Mouse (Mus musculus): ENCODE measurements around the gene Nr2e1. TPM values are rescaled to one million over a fixed set of nuclear protein-coding genes. Genes with fewer than 3 reads are reported as not detected.

Nr2e1 gene
- polyA plus RNA-seq, 1 experiment from 2014 or later: not detected

- WGBS (ENCODE audit: insufficient replicate concordance): 2% methylated on average over 8 of the region's 8 CpGs
- Histone ChIP-seq H3K36me3 (no peaks in the 10 kb centered on the region), H3K9ac (no peak overlapping the region), H3K9me3 (replicated peaks) (no peaks in the 10 kb centered on the region), H3K27me3 (peaks cover 100% of the 10 kb centered on the region), H3K27ac (no peak overlapping the region), H3K4me3 (replicated peaks) (no peak overlapping the region), H3K4me2 (no peak overlapping the region), H3K4me1 (replicated peaks) (peaks cover 15% of the 10 kb centered on the region)
- DNase-seq (no peak), ATAC-seq (ENCODE audit: low read depth) (no peak)
Observed at GRCm38 (mm10) chr10:42585156-42585555, 1.7 kb upstream of the Nr2e1 start.

DNA sequence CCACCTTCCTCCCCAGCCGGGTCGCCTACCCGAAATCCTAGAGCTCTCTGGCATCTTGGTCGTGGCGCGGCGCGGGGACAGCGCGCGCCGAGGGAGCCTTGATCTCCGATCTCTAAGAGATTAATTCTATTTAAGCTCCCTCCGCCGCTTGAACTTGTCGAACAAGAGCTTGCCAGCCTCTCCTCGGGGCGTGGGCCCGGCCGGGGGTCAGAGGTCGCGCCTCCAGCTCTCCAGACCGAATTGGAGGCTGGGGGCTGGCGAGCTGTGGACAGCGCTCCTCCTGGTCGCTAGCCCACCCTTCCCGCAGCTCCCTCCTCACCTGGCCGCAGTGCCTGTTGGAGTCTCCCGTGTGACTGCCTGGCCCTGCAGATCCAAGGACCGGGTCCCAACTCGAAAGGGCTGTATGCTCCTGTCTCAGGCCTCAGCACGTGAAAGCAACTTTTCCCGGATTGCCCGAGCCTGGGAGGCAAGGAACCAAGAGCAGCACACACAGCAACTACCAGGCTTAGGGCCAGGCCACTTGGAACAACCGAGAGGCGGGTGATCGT lies 1.1 kb upstream of the Nr2e1 start:
- 2% methylated on average over 37 of the region's 37 CpGs for WGBS (ENCODE audit: insufficient replicate concordance)
- H3K9me3 ChIP-seq (replicated peaks): no peaks in the 10 kb centered on the region
- H3K4me2 ChIP-seq: no peak overlapping the region
- peaks cover 21% of the 10 kb centered on the region for H3K4me1 ChIP-seq (replicated peaks)
- H3K36me3 ChIP-seq: no peaks in the 10 kb centered on the region
- DNase-seq (no peak), ATAC-seq (ENCODE audit: low read depth) (no peak)
- H3K4me3 ChIP-seq (replicated peaks): no peak overlapping the region
- no peak overlapping the region for H3K27ac ChIP-seq
- peaks cover 100% of the 10 kb centered on the region for H3K27me3 ChIP-seq
- no peak overlapping the region for H3K9ac ChIP-seq

DNA sequence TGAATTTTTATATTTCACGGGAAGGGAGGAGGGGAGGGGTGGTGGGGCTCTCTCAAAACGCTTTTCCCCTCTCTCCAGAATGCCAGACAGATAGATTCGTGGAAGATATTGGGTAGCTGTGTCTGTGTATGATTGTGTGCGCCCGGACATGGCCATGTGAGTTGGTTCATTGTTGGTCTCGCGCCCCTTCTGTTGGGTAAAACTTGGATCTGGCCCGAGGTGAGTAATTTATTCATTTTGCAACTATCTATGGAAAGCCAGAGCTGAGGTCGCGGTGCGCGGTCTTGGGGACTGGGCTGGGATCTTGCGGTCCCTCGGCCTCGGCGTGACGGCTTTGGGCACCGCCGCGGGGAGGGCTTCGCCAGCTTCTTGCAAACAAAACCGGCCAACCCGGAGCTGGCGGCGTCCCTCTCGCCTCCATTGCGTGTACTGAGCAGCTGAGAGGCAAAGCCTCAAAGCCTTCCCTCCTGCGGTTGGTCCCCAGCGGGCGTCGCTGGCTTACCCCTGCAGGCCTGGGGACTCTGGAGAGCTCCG lies 537 bp upstream of the Nr2e1 start:
- Histone ChIP-seq H3K9me3 (replicated peaks) (no peaks in the 10 kb centered on the region), H3K36me3 (no peaks in the 10 kb centered on the region), H3K4me3 (replicated peaks) (no peak overlapping the region), H3K4me1 (replicated peaks) (peaks cover 23% of the 10 kb centered on the region), H3K4me2 (0 out of 2 replicates have a peak overlapping the region, but pooled peaks have one; percentile 19), H3K27me3 (peaks cover 100% of the 10 kb centered on the region), H3K27ac (no peak overlapping the region), H3K9ac (no peak overlapping the region)
- 2% methylated on average over 32 of the region's 32 CpGs for WGBS (ENCODE audit: insufficient replicate concordance)
- no peak for ATAC-seq (ENCODE audit: low read depth)
- no peak for DNase-seq

GRCm38 (mm10) chr10:42582566-42583110 lies 794 bp downstream of the Nr2e1 start:
- no peak overlapping the region for H3K4me3 ChIP-seq (replicated peaks)
- 2% methylated on average over 44 of the region's 44 CpGs for WGBS (ENCODE audit: insufficient replicate concordance)
- ATAC-seq (ENCODE audit: low read depth): no peak

DNA sequence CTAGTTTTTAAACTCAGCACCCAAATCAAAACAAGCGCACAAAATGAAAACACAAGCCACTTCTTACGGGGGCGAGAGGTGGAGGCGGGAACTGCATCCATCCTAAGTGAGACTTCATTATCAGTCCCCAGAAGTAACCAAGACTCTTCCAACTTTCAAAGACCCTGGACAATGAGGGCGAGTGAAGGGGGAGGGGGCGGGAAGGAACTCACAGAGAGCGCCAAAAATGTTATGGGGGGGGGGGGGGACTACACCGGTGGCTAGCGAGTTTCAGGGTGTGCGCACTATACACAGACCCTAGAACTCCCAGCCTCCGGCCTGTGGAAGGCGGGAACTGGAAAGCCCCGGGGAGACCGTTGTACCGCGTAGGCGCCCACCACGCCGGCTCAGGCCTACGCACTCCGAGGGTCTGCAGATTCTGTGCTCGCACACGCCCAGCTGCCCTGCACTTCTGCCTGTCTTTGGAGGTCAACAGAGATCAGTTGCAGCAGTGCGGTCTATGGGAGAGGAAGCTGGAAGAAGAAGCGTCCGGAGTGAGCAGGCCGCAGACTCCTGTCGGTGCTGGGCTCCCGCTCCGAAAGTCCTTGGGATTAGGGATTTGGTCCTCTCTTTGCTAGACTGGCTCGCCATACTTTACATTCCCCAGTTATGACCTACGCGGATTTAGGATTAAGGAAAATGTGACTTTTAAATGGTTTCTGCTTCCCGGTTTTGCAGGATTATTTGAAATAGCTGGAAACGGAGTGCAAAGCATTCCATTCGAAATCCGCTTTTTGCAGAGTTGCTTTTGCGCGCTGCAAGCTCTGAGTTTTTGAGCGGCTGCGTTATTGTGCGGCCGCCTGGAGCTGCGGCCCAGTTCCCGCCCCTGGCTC lies 1.5 kb downstream of the Nr2e1 start:
- Histone ChIP-seq H3K36me3 (no peaks in the 10 kb centered on the region), H3K27me3 (peaks cover 100% of the 10 kb centered on the region), H3K4me2 (no peak overlapping the region), H3K4me1 (replicated peaks) (peaks cover 23% of the 10 kb centered on the region), H3K4me3 (replicated peaks) (no peak overlapping the region), H3K27ac (no peak overlapping the region), H3K9ac (no peak overlapping the region), H3K9me3 (replicated peaks) (no peaks in the 10 kb centered on the region)
- DNase-seq (no peak), ATAC-seq (ENCODE audit: low read depth) (no peak)
- 2% methylated on average over 45 of the region's 45 CpGs for WGBS (ENCODE audit: insufficient replicate concordance)

More at GRCm38 (mm10) chr10:42582566-42583110, 794 bp downstream of the Nr2e1 start:
- Histone ChIP-seq H3K27me3 (peaks cover 100% of the 10 kb centered on the region), H3K4me1 (replicated peaks) (peaks cover 23% of the 10 kb centered on the region), H3K36me3 (no peaks in the 10 kb centered on the region), H3K27ac (no peak overlapping the region), H3K9me3 (replicated peaks) (no peaks in the 10 kb centered on the region), H3K4me2 (no peak overlapping the region), H3K9ac (no peak overlapping the region)
- DNase-seq: no peak

- DNase-seq (no peak), ATAC-seq (ENCODE audit: low read depth) (no peak)
- WGBS (ENCODE audit: insufficient replicate concordance): 6% methylated on average over 7 of the region's 7 CpGs
- Histone ChIP-seq H3K4me1 (replicated peaks) (peaks cover 23% of the 10 kb centered on the region), H3K9me3 (replicated peaks) (no peaks in the 10 kb centered on the region), H3K27me3 (peaks cover 100% of the 10 kb centered on the region), H3K27ac (no peak overlapping the region), H3K36me3 (no peaks in the 10 kb centered on the region), H3K9ac (no peak overlapping the region), H3K4me2 (no peak overlapping the region), H3K4me3 (replicated peaks) (no peak overlapping the region)
Observed at GRCm38 (mm10) chr10:42580951-42581277, 2.5 kb downstream of the Nr2e1 start.

DNA sequence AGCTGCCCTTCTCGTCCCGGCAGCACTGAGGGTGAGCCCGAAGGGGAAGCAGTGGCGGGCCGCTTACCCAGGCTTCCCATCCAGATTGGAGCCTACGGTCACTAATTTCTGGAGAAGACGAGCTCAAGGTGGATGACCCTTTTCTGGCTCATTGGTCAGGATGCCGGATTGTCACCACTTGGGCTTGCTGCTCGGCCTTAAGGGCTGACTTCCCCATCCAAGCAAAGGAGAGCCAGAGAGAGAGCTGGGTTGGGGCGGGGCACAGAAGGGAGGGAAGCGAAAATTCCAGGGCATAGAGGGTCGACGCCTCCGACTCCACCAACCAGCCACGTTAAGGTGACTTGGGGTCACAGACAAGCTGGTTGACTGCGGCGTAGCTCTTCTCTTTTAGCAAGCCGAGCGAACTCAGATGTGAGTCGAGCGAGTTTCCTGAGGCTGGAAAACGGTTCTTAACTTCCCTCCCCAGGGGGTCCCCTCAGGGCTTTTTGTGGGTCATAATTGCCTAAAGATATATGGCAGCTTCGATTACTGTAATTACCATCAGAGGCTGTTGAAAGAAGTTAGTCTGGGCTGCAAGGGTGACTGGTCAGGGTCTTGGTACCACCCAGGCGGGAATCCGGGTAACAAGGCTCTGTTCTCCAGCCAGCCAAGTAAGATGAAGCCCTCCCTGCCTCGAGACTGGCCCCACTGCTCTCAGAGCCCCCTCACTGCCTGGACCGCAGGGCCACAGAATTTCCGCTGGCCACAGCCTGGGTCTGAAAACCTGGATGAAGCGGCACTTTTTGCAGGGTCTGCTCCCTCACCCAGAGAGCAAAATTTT lies 3.1 kb downstream of the Nr2e1 start:
- Histone ChIP-seq H3K27ac (no peak overlapping the region), H3K27me3 (peaks cover 100% of the 10 kb centered on the region), H3K4me1 (replicated peaks) (peaks cover 23% of the 10 kb centered on the region), H3K9ac (no peak overlapping the region), H3K4me3 (replicated peaks) (peak overlapping the region; percentile 12; the same call in 1 of the 2 replicates), H3K9me3 (replicated peaks) (no peaks in the 10 kb centered on the region), H3K4me2 (peak overlapping the region; percentile 14; the same call in 1 of the 2 replicates), H3K36me3 (no peaks in the 10 kb centered on the region)
- no peak for ATAC-seq (ENCODE audit: low read depth)
- no peak for DNase-seq
- WGBS (ENCODE audit: insufficient replicate concordance): 2% methylated on average over 29 of the region's 29 CpGs

GRCm38 (mm10) chr10:42579475-42580130 lies 3.8 kb downstream of the Nr2e1 start:
- no peaks in the 10 kb centered on the region for H3K9me3 ChIP-seq (replicated peaks)
- peak overlapping the region; percentile 12; the same call in 1 of the 2 replicates for H3K4me3 ChIP-seq (replicated peaks)
- DNase-seq (no peak), ATAC-seq (ENCODE audit: low read depth) (no peak)
- peak overlapping the region; percentile 14; the same call in 1 of the 2 replicates for H3K4me2 ChIP-seq
- H3K36me3 ChIP-seq: no peaks in the 10 kb centered on the region
- H3K4me1 ChIP-seq (replicated peaks): peaks cover 23% of the 10 kb centered on the region
- WGBS (ENCODE audit: insufficient replicate concordance): 2% methylated on average over 41 of the region's 41 CpGs
- no peak overlapping the region for H3K27ac ChIP-seq
- H3K27me3 ChIP-seq: peaks cover 100% of the 10 kb centered on the region
- no peak overlapping the region for H3K9ac ChIP-seq

GRCm38 (mm10) chr10:42578698-42579474 lies 4.5 kb downstream of the Nr2e1 start:
- Histone ChIP-seq H3K36me3 (no peaks in the 10 kb centered on the region), H3K27me3 (peaks cover 100% of the 10 kb centered on the region), H3K4me3 (replicated peaks) (no peak overlapping the region), H3K4me2 (no peak overlapping the region), H3K27ac (no peak overlapping the region), H3K9ac (no peak overlapping the region), H3K4me1 (replicated peaks) (peaks cover 20% of the 10 kb centered on the region), H3K9me3 (replicated peaks) (no peaks in the 10 kb centered on the region)
- ATAC-seq (ENCODE audit: low read depth): no peak
- WGBS (ENCODE audit: insufficient replicate concordance): 2% methylated on average over 22 of the region's 22 CpGs
- DNase-seq: no peak

DNA sequence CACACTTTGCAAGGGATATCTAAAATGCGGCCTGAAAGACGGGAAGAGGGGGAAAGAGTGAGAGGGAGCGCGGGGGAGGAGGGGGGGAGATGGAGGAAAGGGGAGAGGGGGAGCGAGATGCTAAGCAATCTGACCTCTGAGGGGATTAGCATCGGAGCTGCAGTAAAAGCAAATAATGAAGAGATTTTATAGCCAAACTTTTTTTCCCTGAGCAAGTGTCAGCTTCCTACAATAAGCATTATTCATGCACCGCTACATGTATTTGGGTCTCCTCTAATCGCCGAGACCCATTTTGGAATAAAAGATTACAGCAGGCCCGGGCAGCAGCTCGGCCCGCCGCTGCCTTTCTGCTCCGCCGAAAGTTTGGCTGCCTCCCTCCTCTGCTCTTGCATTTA lies 5.2 kb downstream of the Nr2e1 start:
- no peaks in the 10 kb centered on the region for H3K36me3 ChIP-seq
- H3K4me3 ChIP-seq (replicated peaks): no peak overlapping the region
- peaks cover 100% of the 10 kb centered on the region for H3K27me3 ChIP-seq
- no peak overlapping the region for H3K9ac ChIP-seq
- WGBS (ENCODE audit: insufficient replicate concordance): 2% methylated on average over 15 of the region's 15 CpGs
- DNase-seq: no peak
- no peak for ATAC-seq (ENCODE audit: low read depth)
- H3K4me1 ChIP-seq (replicated peaks): peaks cover 20% of the 10 kb centered on the region
- no peak overlapping the region for H3K27ac ChIP-seq
- H3K4me2 ChIP-seq: no peak overlapping the region
- no peaks in the 10 kb centered on the region for H3K9me3 ChIP-seq (replicated peaks)

Measured in liver, embryonic 13.5 days (tissue).